Mouse (Mus musculus): ENCODE data around the gene Mrpl55.

DNA sequence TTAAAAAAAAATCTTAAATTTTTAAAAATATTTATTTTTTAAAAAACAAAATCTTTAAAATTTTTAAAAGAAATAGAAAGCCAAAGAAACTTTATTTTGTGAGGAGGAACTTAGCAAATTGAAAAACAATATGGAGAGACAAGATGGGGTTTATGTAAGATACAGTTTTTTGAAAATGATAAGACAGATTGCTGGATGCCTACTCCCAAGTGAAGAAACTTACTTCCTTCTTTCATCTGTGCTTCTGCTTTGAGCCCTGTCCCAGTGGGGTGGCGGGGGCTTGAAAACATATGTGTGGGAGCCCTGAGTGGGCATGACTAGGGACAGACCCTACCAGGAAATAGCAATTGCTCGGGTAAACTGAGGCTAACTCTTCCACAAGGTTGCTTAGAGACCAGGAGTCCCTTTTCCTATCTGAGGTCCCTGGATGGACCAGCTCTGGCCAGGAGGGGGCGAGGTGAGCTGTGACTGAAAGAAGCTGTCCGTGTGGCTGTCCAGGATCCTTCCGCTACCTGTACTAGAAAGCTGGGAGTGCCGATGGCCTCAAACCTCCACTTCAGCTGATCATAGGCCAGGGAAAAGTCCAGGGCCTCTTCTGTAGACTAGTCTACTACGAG, 28.0 kb downstream of the Mrpl55 start:
- TF ChIP-seq CTCF (IDR thresholded peaks at IDR 0.05; ENCODE audit: borderline replicate concordance, insufficient read depth, low read depth, low read length), result peak; percentile 75
- TF ChIP-seq POLR2A (IDR thresholded peaks at IDR 0.05; ENCODE audit: borderline replicate concordance, insufficient read depth, low read length), result no peak
